Mouse (Mus musculus) neutrophil, adult 59 days (primary cell): ENCODE measurements around the gene Sh3bp5. TPM values are rescaled to one million over a fixed set of nuclear protein-coding genes. Genes with fewer than 3 reads are reported as not detected.

ENCODE experiments used
- total RNA-seq, 2 experiments: library from RNA; stranded (reverse); gene quantifications; 1 replicate in 1 of 2; 2 replicates in 1 of 2; pipeline ENCODE4 v1.2.4; 2023

Gene Sh3bp5
- 100 to 1,000 TPM in 1 of 2 experiments, 10 to 100 TPM in 1; 98.4 to 110 TPM for total RNA-seq

GRCm38 (mm10) chr14:31435930-31436693 is at the start of gene Sh3bp5:
Gene Sh3bp5, minus strand, starts transcription at chr14:31436078.

GRCm38 (mm10) chr14:31336369-31337155 is 99.3 kb downstream of the Sh3bp5 start, which contains the start of gene Capn7:
Gene Capn7, plus strand, starts transcription at chr14:31336638.

GRCm38 (mm10) chr14:31323849-31324792 is 111.8 kb downstream of the Sh3bp5 start, which contains the start of gene Dnah1:
Gene Dnah1, minus strand, starts transcription at chr14:31323896.

Other genes with a start within 250 kb of the Sh3bp5 start
- gene Tnnc1, start 227.8 kb downstream of the Sh3bp5 start, total RNA-seq: under 1 TPM; 0.75 to 0.87 TPM
- 100 to 1,000 TPM; 288 to 309 TPM for gene Nisch, start 219.1 kb downstream of the Sh3bp5 start, total RNA-seq
- under 1 TPM; 0.24 to 0.60 TPM for gene Sema3g, start 218.2 kb downstream of the Sh3bp5 start, total RNA-seq
- 1 to 10 TPM; 6.6 to 7.2 TPM for gene Phf7, start 184.8 kb downstream of the Sh3bp5 start, total RNA-seq
- gene Bap1, start 184.6 kb downstream of the Sh3bp5 start, total RNA-seq: 10 to 100 TPM; 63.9 to 66.0 TPM
- gene Dnah1, start 112.2 kb downstream of the Sh3bp5 start, total RNA-seq: not detected
- 10 to 100 TPM; 23.3 to 27.4 TPM for gene Capn7, start 99.4 kb downstream of the Sh3bp5 start, total RNA-seq
- 10 to 100 TPM; 29.4 to 29.6 TPM for gene Eaf1, start 58.3 kb upstream of the Sh3bp5 start, total RNA-seq
- gene Mettl6, start 59.0 kb upstream of the Sh3bp5 start, total RNA-seq: 10 to 100 TPM; 44.4 to 48.0 TPM
- gene Colq, start 155.3 kb upstream of the Sh3bp5 start, total RNA-seq: under 1 TPM; 0.11 to 0.13 TPM
- gene Gm49387, start 204.8 kb upstream of the Sh3bp5 start, total RNA-seq: not detected
- gene Btd, start 204.9 kb upstream of the Sh3bp5 start, total RNA-seq: 1 to 10 TPM; 7.4 to 9.0 TPM
- gene Hacl1, start 205.2 kb upstream of the Sh3bp5 start, total RNA-seq: 1 to 10 TPM; 7.1 to 9.5 TPM